Mouse (Mus musculus) liver, adult 2 months (tissue): ENCODE measurements at regions not wholly inside any gene's neighbourhood (a gene's known extent, or its start where the extent isn't known, plus 50 kb on each side); places are given as distances from the start of the nearest gene placed in this dataset.

ENCODE experiments used
- DNase-seq: peaks from one replicate; pipeline ENCODE4 v3.0.0-alpha.2; 2011; ENCODE audit warnings: low read depth, low spot score; ENCODE audit errors: extremely low read depth
- H3K27ac ChIP-seq: fragments of 200-500 bp; replicated peaks from 2 replicates; pipeline ENCODE4 v1.5.1; 2012; ENCODE audit warnings: low read depth, mild to moderate bottlenecking, control low read depth, inconsistent platforms, low read length; ENCODE audit not compliant: insufficient read depth
- H3K27me3 ChIP-seq: fragments of 200-500 bp; 2 replicates; pipeline ENCODE4 v1.6.1; 2012; ENCODE audit warnings: mild to moderate bottlenecking, moderate library complexity, low read length, inconsistent platforms; ENCODE audit not compliant: control insufficient read depth, insufficient read depth
- H3K36me3 ChIP-seq: fragments of 200-500 bp; 2 replicates; pipeline ENCODE4 v1.6.1; 2012; ENCODE audit warnings: low read length, inconsistent platforms; ENCODE audit not compliant: control insufficient read depth, insufficient read depth
- H3K4me1 ChIP-seq: fragments of 200-500 bp; 2 replicates; pipeline ENCODE4 v1.6.1; 2011; ENCODE audit warnings: low read length; ENCODE audit not compliant: control insufficient read depth, insufficient read depth
- H3K4me3 ChIP-seq: fragments of 200-500 bp; 2 replicates; pipeline ENCODE4 v1.5.1; 2011; ENCODE audit warnings: low read depth, mild to moderate bottlenecking, control low read depth, low read length, moderate library complexity; ENCODE audit not compliant: insufficient read depth
- H3K79me2 ChIP-seq: fragments of 200-500 bp; 2 replicates; pipeline ENCODE4 v1.6.1; 2012; ENCODE audit warnings: inconsistent platforms, mild to moderate bottlenecking, low read length, moderate library complexity; ENCODE audit not compliant: control insufficient read depth, insufficient read depth
- H3K9ac ChIP-seq: fragments of 200-500 bp; 2 replicates; pipeline ENCODE4 v1.6.1; 2012; ENCODE audit warnings: low read depth, mild to moderate bottlenecking, control low read depth, inconsistent platforms, low read length
- CTCF ChIP-seq: fragments of 200-500 bp; IDR thresholded peaks from 2 replicates; pipeline ENCODE4 v1.5.1; 2011; ENCODE audit warnings: low read depth, low read length, control low read depth
- POLR2A ChIP-seq: fragments of 200-500 bp; IDR thresholded peaks from 2 replicates; pipeline ENCODE4 v1.6.1; 2011; ENCODE audit warnings: low read length, control low read depth; ENCODE audit not compliant: insufficient read depth; ENCODE audit errors: extremely low read depth
- WGBS: fragments of 180-500 bp; shearing (Covaris S2); methylation state at CpG from one replicate; pipeline ENCODE4 v1.1.7; 2018; 5-methylcytosine and 5-hydroxymethylcytosine counted together

GRCm38 (mm10) chr1:193844868-193845267 lies 474.8 kb upstream of the Camk1g start:
- Histone ChIP-seq H3K4me1 (no peaks in the 10 kb centered on the region), H3K4me3 (no peak overlapping the region), H3K27me3 (no peaks in the 10 kb centered on the region), H3K9ac (no peak overlapping the region), H3K79me2 (no peaks in the 10 kb centered on the region), H3K36me3 (no peaks in the 10 kb centered on the region), H3K27ac (no peak overlapping the region)
- DNase-seq = no peak
- TF ChIP-seq POLR2A (no peak), CTCF (no peak)

DNA sequence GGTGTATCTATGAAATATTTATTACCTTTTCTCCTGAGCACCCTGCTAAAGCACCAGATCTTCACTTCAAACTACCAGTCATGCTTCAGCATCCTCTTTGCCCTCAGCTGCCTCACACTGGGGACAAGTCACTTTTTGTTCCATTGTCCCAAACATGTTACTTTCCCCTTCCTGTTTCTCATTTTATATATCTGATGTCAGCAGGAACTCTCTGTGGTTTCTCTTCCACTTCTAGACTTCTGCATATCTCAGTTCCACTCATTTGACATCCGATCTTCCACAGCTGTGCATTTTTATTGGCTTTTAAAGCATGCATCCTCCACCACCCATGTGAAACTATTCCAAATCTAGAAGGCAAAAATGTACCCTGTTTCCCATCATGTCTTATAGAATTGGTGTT lies 474.4 kb upstream of the Camk1g start:
- DNase-seq = peak; percentile 24
- H3K36me3 ChIP-seq = no peaks in the 10 kb centered on the region
- no peaks in the 10 kb centered on the region for H3K79me2 ChIP-seq
- no peak overlapping the region for H3K9ac ChIP-seq
- 70% methylated on average over 1 of the region's 1 CpGs for WGBS
- no peak overlapping the region for H3K27ac ChIP-seq
- TF ChIP-seq CTCF = no peak
- TF ChIP-seq POLR2A = no peak
- no peaks in the 10 kb centered on the region for H3K27me3 ChIP-seq
- no peaks in the 10 kb centered on the region for H3K4me1 ChIP-seq
- H3K4me3 ChIP-seq = no peak overlapping the region

GRCm38 (mm10) chr1:193800998-193801397 lies 430.9 kb upstream of the Camk1g start:
- no peak overlapping the region for H3K9ac ChIP-seq
- TF ChIP-seq CTCF (no peak), POLR2A (no peak)
- no peak for DNase-seq
- H3K36me3 ChIP-seq = no peaks in the 10 kb centered on the region
- no peaks in the 10 kb centered on the region for H3K27me3 ChIP-seq
- no peaks in the 10 kb centered on the region for H3K79me2 ChIP-seq
- 71% methylated on average over 3 of the region's 3 CpGs for WGBS
- no peak overlapping the region for H3K27ac ChIP-seq
- no peaks in the 10 kb centered on the region for H3K4me1 ChIP-seq
- no peak overlapping the region for H3K4me3 ChIP-seq

GRCm38 (mm10) chr1:193790579-193790978 lies 420.5 kb upstream of the Camk1g start:
- Histone ChIP-seq H3K9ac (no peak overlapping the region), H3K4me1 (no peaks in the 10 kb centered on the region), H3K79me2 (no peaks in the 10 kb centered on the region), H3K27me3 (no peaks in the 10 kb centered on the region), H3K27ac (no peak overlapping the region), H3K4me3 (no peak overlapping the region), H3K36me3 (no peaks in the 10 kb centered on the region)
- TF ChIP-seq CTCF (no peak), POLR2A (no peak)
- DNase-seq = no peak
- WGBS = 77% methylated on average over 2 of the region's 2 CpGs

DNA sequence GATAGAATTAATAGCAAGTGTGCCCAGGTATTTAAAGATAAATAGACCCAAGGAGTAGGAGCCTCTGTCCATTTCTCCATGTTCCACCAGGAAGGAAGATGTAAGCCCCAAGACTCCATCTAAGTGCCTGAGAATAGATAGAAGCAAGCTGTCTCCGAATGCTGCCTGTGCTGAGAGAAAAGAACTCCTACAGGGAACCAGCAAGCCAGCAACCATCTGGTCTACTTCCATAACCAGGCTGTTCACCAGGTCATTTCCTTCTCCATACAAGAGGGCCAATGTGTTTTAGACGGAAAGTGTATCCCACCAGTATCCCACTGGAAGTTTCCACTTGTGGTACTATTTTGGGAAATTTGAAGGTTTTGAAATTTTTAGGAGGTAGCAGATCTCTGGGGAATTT lies 418.4 kb upstream of the Camk1g start:
- TF ChIP-seq CTCF (no peak), POLR2A (no peak)
- Histone ChIP-seq H3K27me3 (no peaks in the 10 kb centered on the region), H3K4me3 (no peak overlapping the region), H3K79me2 (no peaks in the 10 kb centered on the region), H3K9ac (no peak overlapping the region), H3K27ac (no peak overlapping the region), H3K36me3 (no peaks in the 10 kb centered on the region), H3K4me1 (no peaks in the 10 kb centered on the region)
- WGBS = 84% methylated on average over 2 of the region's 2 CpGs
- no peak for DNase-seq

GRCm38 (mm10) chr1:193787417-193787816 lies 417.3 kb upstream of the Camk1g start:
- WGBS = 92% methylated on average over 1 of the region's 1 CpGs
- Histone ChIP-seq H3K4me3 (no peak overlapping the region), H3K27me3 (no peaks in the 10 kb centered on the region)

More at GRCm38 (mm10) chr1:193787417-193787816, 417.3 kb upstream of the Camk1g start:
- Histone ChIP-seq H3K36me3 (no peaks in the 10 kb centered on the region), H3K4me1 (no peaks in the 10 kb centered on the region), H3K27ac (no peak overlapping the region), H3K9ac (no peak overlapping the region), H3K79me2 (no peaks in the 10 kb centered on the region)
- no peak for DNase-seq
- TF ChIP-seq CTCF = no peak
- no peak for TF ChIP-seq POLR2A
